Mouse (Mus musculus) hindbrain, embryonic 14.5 days (tissue): Measurements from ENCODE around the gene Tmtc1. TPM values are rescaled to one million over a fixed set of nuclear protein-coding genes. Genes with fewer than 3 reads are reported as not detected.

ENCODE experiments used
- ATAC-seq: fragments of 200-750 bp; cut with Nextera tagmentation; 2 replicates; pipeline ENCODE4 v1.8.0; 2017; ENCODE audit warnings: moderate number of reproducible peaks, mild to moderate bottlenecking, moderate TSS enrichment, moderate library complexity; ENCODE audit not compliant: low FRiP score
- DNase-seq: peaks from one replicate; pipeline ENCODE4 v3.0.0-alpha.2; 2015; ENCODE audit warnings: low spot score
- H3K27ac ChIP-seq: fragments of 300-500 bp; sonication (generic); 2 replicates; pipeline ENCODE4 v1.5.1; 2014; ENCODE audit warnings: mild to moderate bottlenecking, moderate library complexity
- H3K27me3 ChIP-seq: fragments of 300-500 bp; sonication (generic); 2 replicates; pipeline ENCODE4 v1.6.1; 2014; ENCODE audit warnings: mild to moderate bottlenecking, low read length, mixed read lengths; ENCODE audit not compliant: control insufficient read depth, insufficient read depth
- H3K36me3 ChIP-seq: fragments of 300-500 bp; sonication (generic); replicated peaks from 2 replicates; pipeline ENCODE4 v1.6.1; 2014; ENCODE audit not compliant: control insufficient read depth, insufficient read depth
- H3K4me1 ChIP-seq: fragments of 300-500 bp; sonication (generic); replicated peaks from 2 replicates; pipeline ENCODE4 v1.6.1; 2014; ENCODE audit warnings: antibody characterized with exemption, low read length, mixed read lengths; ENCODE audit not compliant: control insufficient read depth, insufficient read depth
- H3K4me2 ChIP-seq: fragments of 300-500 bp; sonication (generic); replicated peaks from 2 replicates; pipeline ENCODE4 v1.6.1; 2014; ENCODE audit warnings: mild to moderate bottlenecking, moderate library complexity
- H3K4me3 ChIP-seq: fragments of 300-500 bp; sonication (generic); replicated peaks from 2 replicates; pipeline ENCODE4 v1.5.1; 2014; ENCODE audit warnings: mild to moderate bottlenecking, low read length
- H3K9ac ChIP-seq: fragments of 300-500 bp; sonication (generic); 2 replicates; pipeline ENCODE4 v1.6.1; 2014
- H3K9me3 ChIP-seq: fragments of 300-500 bp; sonication (generic); 2 replicates; pipeline ENCODE4 v1.6.1; 2016; ENCODE audit warnings: low read length; ENCODE audit not compliant: control insufficient read depth
- WGBS: fragments of 180-500 bp; shearing (Covaris S2); extraction: QIAGEN DNeasy Blood & Tissue Kit; methylation state at CpG from one replicate; pipeline ENCODE4 v1.1.7; 2014; 5-methylcytosine and 5-hydroxymethylcytosine counted together
- polyA plus RNA-seq: library from polyadenylated mRNA; unstranded; fragments of >200 nt; fragmentation: Nextera tagmentation; extraction: Ambion mirVana; gene quantifications from 2 replicates; pipeline ENCODE4 v1.2.1, GENCODE M21; 2014

Tmtc1 gene
- polyA plus RNA-seq, 1 experiment from 2014 or later = 5.3 TPM

- H3K27me3 ChIP-seq = no peaks in the 10 kb centered on the region
- WGBS = 50% methylated on average over 1 of the region's 1 CpGs
- H3K36me3 ChIP-seq = no peaks in the 10 kb centered on the region
- H3K9me3 ChIP-seq = no peaks in the 10 kb centered on the region
- ATAC-seq (no peak), DNase-seq (no peak)
- H3K9ac ChIP-seq = no peak overlapping the region
- H3K27ac ChIP-seq = no peak overlapping the region
- no peak overlapping the region for H3K4me3 ChIP-seq
- H3K4me1 ChIP-seq = no peaks in the 10 kb centered on the region
- no peak overlapping the region for H3K4me2 ChIP-seq
Measured at GRCm38 (mm10) chr6:148404500-148404899, 39.7 kb downstream of the Tmtc1 start.

GRCm38 (mm10) chr6:148403761-148404160 is 40.4 kb downstream of the Tmtc1 start:
- no peak for ATAC-seq
- H3K9ac ChIP-seq = no peak overlapping the region
- no peaks in the 10 kb centered on the region for H3K9me3 ChIP-seq
- WGBS = 76% methylated on average over 3 of the region's 3 CpGs
- no peak overlapping the region for H3K4me2 ChIP-seq
- H3K4me1 ChIP-seq = no peaks in the 10 kb centered on the region
- no peak overlapping the region for H3K27ac ChIP-seq
- no peak overlapping the region for H3K4me3 ChIP-seq
- H3K27me3 ChIP-seq = no peaks in the 10 kb centered on the region
- no peak for DNase-seq
- no peaks in the 10 kb centered on the region for H3K36me3 ChIP-seq

GRCm38 (mm10) chr6:148401031-148401430 is 43.2 kb downstream of the Tmtc1 start:
- Histone ChIP-seq H3K9ac (no peak overlapping the region), H3K4me2 (no peak overlapping the region), H3K4me3 (no peak overlapping the region), H3K4me1 (no peaks in the 10 kb centered on the region), H3K36me3 (no peaks in the 10 kb centered on the region), H3K9me3 (no peaks in the 10 kb centered on the region), H3K27ac (no peak overlapping the region), H3K27me3 (no peaks in the 10 kb centered on the region)
- 88% methylated on average over 6 of the region's 6 CpGs for WGBS
- no peak for ATAC-seq
- no peak for DNase-seq

GRCm38 (mm10) chr6:148399541-148399940 is 44.6 kb downstream of the Tmtc1 start:
- no peak overlapping the region for H3K27ac ChIP-seq
- H3K27me3 ChIP-seq = no peaks in the 10 kb centered on the region
- WGBS = 96% methylated on average over 2 of the region's 2 CpGs
- no peak for ATAC-seq
- no peak overlapping the region for H3K4me2 ChIP-seq
- H3K4me3 ChIP-seq = no peak overlapping the region
- H3K9me3 ChIP-seq = no peaks in the 10 kb centered on the region
- no peaks in the 10 kb centered on the region for H3K4me1 ChIP-seq
- no peak overlapping the region for H3K9ac ChIP-seq
- no peaks in the 10 kb centered on the region for H3K36me3 ChIP-seq
- no peak for DNase-seq

GRCm38 (mm10) chr6:148398888-148399287 is 45.3 kb downstream of the Tmtc1 start:
- Histone ChIP-seq H3K4me1 (no peaks in the 10 kb centered on the region), H3K36me3 (no peaks in the 10 kb centered on the region), H3K27ac (no peak overlapping the region), H3K9me3 (no peaks in the 10 kb centered on the region), H3K4me3 (no peak overlapping the region), H3K4me2 (no peak overlapping the region), H3K9ac (no peak overlapping the region), H3K27me3 (no peaks in the 10 kb centered on the region)
- ATAC-seq (no peak), DNase-seq (no peak)
- 87% methylated on average over 2 of the region's 2 CpGs for WGBS

GRCm38 (mm10) chr6:148397270-148397669 is 46.9 kb downstream of the Tmtc1 start:
- Histone ChIP-seq H3K36me3 (no peaks in the 10 kb centered on the region), H3K27me3 (no peaks in the 10 kb centered on the region), H3K4me1 (peaks cover 10% of the 10 kb centered on the region), H3K4me3 (no peak overlapping the region), H3K9me3 (no peaks in the 10 kb centered on the region), H3K4me2 (no peak overlapping the region), H3K27ac (no peak overlapping the region), H3K9ac (no peak overlapping the region)
- DNase-seq (no peak), ATAC-seq (no peak)
- 59% methylated on average over 5 of the region's 5 CpGs for WGBS

GRCm38 (mm10) chr6:148395272-148395671 is 48.9 kb downstream of the Tmtc1 start:
- H3K9ac ChIP-seq = no peak overlapping the region
- H3K4me2 ChIP-seq = no peak overlapping the region
- H3K27ac ChIP-seq = no peak overlapping the region
- WGBS = 87% methylated on average over 3 of the region's 3 CpGs
- ATAC-seq (no peak), DNase-seq (no peak)
- H3K36me3 ChIP-seq = no peaks in the 10 kb centered on the region
- H3K27me3 ChIP-seq = no peaks in the 10 kb centered on the region
- H3K4me1 ChIP-seq = peaks cover 25% of the 10 kb centered on the region
- no peaks in the 10 kb centered on the region for H3K9me3 ChIP-seq
- no peak overlapping the region for H3K4me3 ChIP-seq

GRCm38 (mm10) chr6:148394294-148394693 is 49.9 kb downstream of the Tmtc1 start:
- Histone ChIP-seq H3K36me3 (no peaks in the 10 kb centered on the region), H3K4me3 (no peak overlapping the region), H3K4me2 (no peak overlapping the region), H3K9me3 (no peaks in the 10 kb centered on the region), H3K4me1 (peaks cover 32% of the 10 kb centered on the region), H3K27me3 (no peaks in the 10 kb centered on the region), H3K27ac (no peak overlapping the region), H3K9ac (no peak overlapping the region)
- 64% methylated on average over 3 of the region's 3 CpGs for WGBS
- DNase-seq = no peak
- no peak for ATAC-seq

- H3K27ac ChIP-seq = peak overlapping the region; percentile 38
- DNase-seq (no peak), ATAC-seq (peak; percentile 77; the same call in 1 of the 2 replicates)
- H3K4me3 ChIP-seq = no peak overlapping the region
- H3K36me3 ChIP-seq = no peaks in the 10 kb centered on the region
- peaks cover 32% of the 10 kb centered on the region for H3K4me1 ChIP-seq
- no peaks in the 10 kb centered on the region for H3K27me3 ChIP-seq
- no peak overlapping the region for H3K4me2 ChIP-seq
- H3K9ac ChIP-seq = peak overlapping the region; percentile 28; the same call in 1 of the 2 replicates
- H3K9me3 ChIP-seq = no peaks in the 10 kb centered on the region
- WGBS = 17% methylated on average over 10 of the region's 10 CpGs
Measured at GRCm38 (mm10) chr6:148392147-148392546, 52.0 kb downstream of the Tmtc1 start.

- no peak overlapping the region for H3K4me3 ChIP-seq
- ATAC-seq = no peak
- H3K9me3 ChIP-seq = no peaks in the 10 kb centered on the region
- WGBS = 77% methylated on average over 7 of the region's 7 CpGs
- peaks cover 32% of the 10 kb centered on the region for H3K4me1 ChIP-seq
- no peak overlapping the region for H3K4me2 ChIP-seq
- H3K9ac ChIP-seq = no peak overlapping the region
- no peak for DNase-seq
- no peaks in the 10 kb centered on the region for H3K27me3 ChIP-seq
- H3K36me3 ChIP-seq = no peaks in the 10 kb centered on the region
- H3K27ac ChIP-seq = peak overlapping the region; percentile 28
Measured at GRCm38 (mm10) chr6:148391286-148391685, 52.9 kb downstream of the Tmtc1 start.
